Mouse (Mus musculus): Measurements from ENCODE around the gene Tfdp2. TPM values are rescaled to one million over a fixed set of nuclear protein-coding genes. Genes with fewer than 3 reads are reported as not detected.

Tfdp2 gene
- polyA plus RNA-seq, 1 experiment from 2014 or later = 100 TPM

- Histone ChIP-seq H3K27me3 (no peaks in the 10 kb centered on the region), H3K27ac (replicated peaks) (peak overlapping the region; percentile 86), H3K4me1 (replicated peaks) (peaks cover 29% of the 10 kb centered on the region), H3K9me3 (replicated peaks) (no peaks in the 10 kb centered on the region), H3K9ac (peak overlapping the region; percentile 76), H3K4me3 (replicated peaks) (peak overlapping the region; percentile 76), H3K36me3 (replicated peaks) (no peaks in the 10 kb centered on the region), H3K4me2 (peak overlapping the region; percentile 100)
- ATAC-seq (ENCODE audit: insufficient read depth) = no peak
- 1% methylated on average over 20 of the region's 20 CpGs for WGBS (ENCODE audit: insufficient replicate concordance)
These were observed 634 bp downstream of the Tfdp2 start for GRCm38 (mm10) chr9:96196636-96197181.

GRCm38 (mm10) chr9:96197806-96198205, 1.7 kb downstream of the Tfdp2 start:
- ATAC-seq (ENCODE audit: insufficient read depth) = no peak
- peak overlapping the region; percentile 76; the same call in 1 of the 2 replicates for H3K4me3 ChIP-seq (replicated peaks)
- no peaks in the 10 kb centered on the region for H3K36me3 ChIP-seq (replicated peaks)
- no peaks in the 10 kb centered on the region for H3K9me3 ChIP-seq (replicated peaks)
- peaks cover 29% of the 10 kb centered on the region for H3K4me1 ChIP-seq (replicated peaks)
- peak overlapping the region; percentile 100 for H3K4me2 ChIP-seq
- no peaks in the 10 kb centered on the region for H3K27me3 ChIP-seq
- WGBS (ENCODE audit: insufficient replicate concordance) = 81% methylated on average over 9 of the region's 9 CpGs
- no peak overlapping the region for H3K9ac ChIP-seq
- H3K27ac ChIP-seq (replicated peaks) = no peak overlapping the region

GRCm38 (mm10) chr9:96203663-96204062, 7.6 kb downstream of the Tfdp2 start:
- Histone ChIP-seq H3K27ac (replicated peaks) (no peak overlapping the region), H3K4me1 (replicated peaks) (peaks cover 3% of the 10 kb centered on the region), H3K27me3 (no peaks in the 10 kb centered on the region), H3K36me3 (replicated peaks) (0 out of 2 replicates have a peak, but pooled peaks cover 5% of the 10 kb centered on the region), H3K4me3 (replicated peaks) (no peak overlapping the region), H3K4me2 (no peak overlapping the region), H3K9ac (no peak overlapping the region), H3K9me3 (replicated peaks) (no peaks in the 10 kb centered on the region)
- no peak for ATAC-seq (ENCODE audit: insufficient read depth)
- 92% methylated on average over 3 of the region's 3 CpGs for WGBS (ENCODE audit: insufficient replicate concordance)

GRCm38 (mm10) chr9:96207428-96207827, 11.4 kb downstream of the Tfdp2 start:
- H3K27me3 ChIP-seq = no peaks in the 10 kb centered on the region
- H3K36me3 ChIP-seq (replicated peaks) = 0 out of 2 replicates have a peak, but pooled peaks cover 5% of the 10 kb centered on the region
- H3K27ac ChIP-seq (replicated peaks) = no peak overlapping the region
- H3K4me2 ChIP-seq = no peak overlapping the region
- H3K9me3 ChIP-seq (replicated peaks) = no peaks in the 10 kb centered on the region
- no peak for ATAC-seq (ENCODE audit: insufficient read depth)
- no peak overlapping the region for H3K9ac ChIP-seq
- 71% methylated on average over 3 of the region's 3 CpGs for WGBS (ENCODE audit: insufficient replicate concordance)
- peaks cover 3% of the 10 kb centered on the region for H3K4me1 ChIP-seq (replicated peaks)
- no peak overlapping the region for H3K4me3 ChIP-seq (replicated peaks)

- no peaks in the 10 kb centered on the region for H3K4me1 ChIP-seq (replicated peaks)
- H3K9ac ChIP-seq = no peak overlapping the region
- H3K9me3 ChIP-seq (replicated peaks) = no peaks in the 10 kb centered on the region
- no peak overlapping the region for H3K4me2 ChIP-seq
- 76% methylated on average over 3 of the region's 3 CpGs for WGBS (ENCODE audit: insufficient replicate concordance)
- H3K4me3 ChIP-seq (replicated peaks) = no peak overlapping the region
- H3K27ac ChIP-seq (replicated peaks) = no peak overlapping the region
- no peaks in the 10 kb centered on the region for H3K36me3 ChIP-seq (replicated peaks)
- no peak for ATAC-seq (ENCODE audit: insufficient read depth)
- H3K27me3 ChIP-seq = no peaks in the 10 kb centered on the region
These were observed 17.1 kb downstream of the Tfdp2 start for GRCm38 (mm10) chr9:96213036-96213645.

- no peak overlapping the region for H3K9ac ChIP-seq
- no peaks in the 10 kb centered on the region for H3K27me3 ChIP-seq
- no peaks in the 10 kb centered on the region for H3K36me3 ChIP-seq (replicated peaks)
- ATAC-seq (ENCODE audit: insufficient read depth) = no peak
- peaks cover 7% of the 10 kb centered on the region for H3K4me1 ChIP-seq (replicated peaks)
- H3K9me3 ChIP-seq (replicated peaks) = no peaks in the 10 kb centered on the region
- H3K4me3 ChIP-seq (replicated peaks) = no peak overlapping the region
- H3K4me2 ChIP-seq = no peak overlapping the region
- WGBS (ENCODE audit: insufficient replicate concordance) = 68% methylated on average over 2 of the region's 2 CpGs
- H3K27ac ChIP-seq (replicated peaks) = no peak overlapping the region
These were observed 18.1 kb downstream of the Tfdp2 start for GRCm38 (mm10) chr9:96214171-96214570.

- H3K36me3 ChIP-seq (replicated peaks) = no peaks in the 10 kb centered on the region
- ATAC-seq (ENCODE audit: insufficient read depth) = no peak
- no peak overlapping the region for H3K27ac ChIP-seq (replicated peaks)
- no peaks in the 10 kb centered on the region for H3K27me3 ChIP-seq
- H3K4me1 ChIP-seq (replicated peaks) = peaks cover 9% of the 10 kb centered on the region
- no peak overlapping the region for H3K4me3 ChIP-seq (replicated peaks)
- 78% methylated on average over 1 of the region's 1 CpGs for WGBS (ENCODE audit: insufficient replicate concordance)
- no peak overlapping the region for H3K4me2 ChIP-seq
- no peak overlapping the region for H3K9ac ChIP-seq
- H3K9me3 ChIP-seq (replicated peaks) = no peaks in the 10 kb centered on the region
These were observed 21.2 kb downstream of the Tfdp2 start for GRCm38 (mm10) chr9:96217299-96217698.

- Histone ChIP-seq H3K27ac (replicated peaks) (no peak overlapping the region), H3K9me3 (replicated peaks) (no peaks in the 10 kb centered on the region), H3K36me3 (replicated peaks) (no peaks in the 10 kb centered on the region), H3K27me3 (no peaks in the 10 kb centered on the region), H3K9ac (no peak overlapping the region), H3K4me3 (replicated peaks) (no peak overlapping the region), H3K4me1 (replicated peaks) (peaks cover 9% of the 10 kb centered on the region), H3K4me2 (no peak overlapping the region)
- ATAC-seq (ENCODE audit: insufficient read depth) = no peak
These were observed 21.7 kb downstream of the Tfdp2 start for GRCm38 (mm10) chr9:96217799-96218198.

GRCm38 (mm10) chr9:96219114-96219669, 23.1 kb downstream of the Tfdp2 start:
- 30% methylated on average over 2 of the region's 2 CpGs for WGBS (ENCODE audit: insufficient replicate concordance)
- Histone ChIP-seq H3K36me3 (replicated peaks) (no peaks in the 10 kb centered on the region), H3K27me3 (no peaks in the 10 kb centered on the region), H3K4me1 (replicated peaks) (peaks cover 9% of the 10 kb centered on the region), H3K9me3 (replicated peaks) (no peaks in the 10 kb centered on the region), H3K27ac (replicated peaks) (peak overlapping the region; percentile 53), H3K9ac (no peak overlapping the region), H3K4me3 (replicated peaks) (no peak overlapping the region), H3K4me2 (no peak overlapping the region)
- ATAC-seq (ENCODE audit: insufficient read depth) = peak; percentile 82

GRCm38 (mm10) chr9:96220419-96220818, 24.3 kb downstream of the Tfdp2 start:
- no peak overlapping the region for H3K4me2 ChIP-seq
- peaks cover 9% of the 10 kb centered on the region for H3K4me1 ChIP-seq (replicated peaks)
- no peaks in the 10 kb centered on the region for H3K36me3 ChIP-seq (replicated peaks)
- H3K4me3 ChIP-seq (replicated peaks) = no peak overlapping the region
- no peaks in the 10 kb centered on the region for H3K27me3 ChIP-seq
- no peak overlapping the region for H3K9ac ChIP-seq
- H3K27ac ChIP-seq (replicated peaks) = peak overlapping the region; percentile 10; the same call in 1 of the 2 replicates
- no peak for ATAC-seq (ENCODE audit: insufficient read depth)
- H3K9me3 ChIP-seq (replicated peaks) = no peaks in the 10 kb centered on the region

- no peak overlapping the region for H3K4me2 ChIP-seq
- WGBS (ENCODE audit: insufficient replicate concordance) = 82% methylated on average over 2 of the region's 2 CpGs
- H3K27me3 ChIP-seq = no peaks in the 10 kb centered on the region
- no peaks in the 10 kb centered on the region for H3K36me3 ChIP-seq (replicated peaks)
- H3K9me3 ChIP-seq (replicated peaks) = no peaks in the 10 kb centered on the region
- no peak for ATAC-seq (ENCODE audit: insufficient read depth)
- H3K4me1 ChIP-seq (replicated peaks) = peaks cover 13% of the 10 kb centered on the region
- no peak overlapping the region for H3K4me3 ChIP-seq (replicated peaks)
- H3K9ac ChIP-seq = no peak overlapping the region
- H3K27ac ChIP-seq (replicated peaks) = no peak overlapping the region
These were observed 27.2 kb downstream of the Tfdp2 start for GRCm38 (mm10) chr9:96223302-96223701.
